Mouse (Mus musculus) hindbrain, postnatal 0 days (tissue): ENCODE measurements at regions not wholly inside any gene's neighbourhood (a gene's known extent, or its start where the extent isn't known, plus 50 kb on each side); places are given as distances from the start of the nearest gene placed in this dataset.

Experiments used
- ATAC-seq: fragments of 200-750 bp; cut with Nextera tagmentation; 2 replicates; pipeline ENCODE4 v1.8.0; 2017; ENCODE audit warnings: mild to moderate bottlenecking, moderate TSS enrichment, moderate library complexity
- DNase-seq: peaks from one replicate; pipeline ENCODE4 v3.0.0-alpha.2; 2015; ENCODE audit warnings: low spot score
- H3K27ac ChIP-seq: fragments of 300-500 bp; sonication (generic); 2 replicates; pipeline ENCODE4 v1.5.1; 2014; ENCODE audit warnings: mild to moderate bottlenecking
- H3K27me3 ChIP-seq: fragments of 300-500 bp; sonication (generic); 2 replicates; pipeline ENCODE4 v1.6.1; 2014; ENCODE audit warnings: low read length, mixed read lengths; ENCODE audit not compliant: insufficient read depth
- H3K36me3 ChIP-seq: fragments of 300-500 bp; sonication (generic); 2 replicates; pipeline ENCODE4 v1.6.1; 2014; ENCODE audit warnings: low read length, mixed read lengths; ENCODE audit not compliant: insufficient read depth
- H3K4me1 ChIP-seq: fragments of 300-500 bp; sonication (generic); 2 replicates; pipeline ENCODE4 v1.6.1; 2014; ENCODE audit warnings: antibody characterized with exemption, low read length, mixed read lengths; ENCODE audit not compliant: insufficient read depth
- H3K4me2 ChIP-seq: fragments of 300-500 bp; sonication (generic); 2 replicates; pipeline ENCODE4 v1.6.1; 2014; ENCODE audit warnings: low read depth, mild to moderate bottlenecking, low read length, moderate library complexity, mixed read lengths
- H3K4me3 ChIP-seq: fragments of 300-500 bp; sonication (generic); 2 replicates; pipeline ENCODE4 v1.5.1; 2014; ENCODE audit warnings: low read length
- H3K9ac ChIP-seq: fragments of 300-500 bp; sonication (generic); replicated peaks from 2 replicates; pipeline ENCODE4 v1.6.1; 2014; ENCODE audit warnings: mild to moderate bottlenecking, low read length, moderate library complexity, mixed read lengths
- H3K9me3 ChIP-seq: fragments of 300-500 bp; sonication (generic); 2 replicates; pipeline ENCODE4 v1.6.1; 2016; ENCODE audit warnings: low read length, mixed read lengths
- CTCF ChIP-seq: IDR thresholded peaks from 2 replicates; pipeline ENCODE4 v1.5.1; 2016; ENCODE audit warnings: antibody characterized with exemption, control low read depth, low read depth
- WGBS: fragments of 180-500 bp; shearing (Covaris S2); extraction: QIAGEN DNeasy Blood & Tissue Kit; methylation state at CpG from one replicate; pipeline ENCODE4 v1.1.7; 2014; 5-methylcytosine and 5-hydroxymethylcytosine counted together

DNA sequence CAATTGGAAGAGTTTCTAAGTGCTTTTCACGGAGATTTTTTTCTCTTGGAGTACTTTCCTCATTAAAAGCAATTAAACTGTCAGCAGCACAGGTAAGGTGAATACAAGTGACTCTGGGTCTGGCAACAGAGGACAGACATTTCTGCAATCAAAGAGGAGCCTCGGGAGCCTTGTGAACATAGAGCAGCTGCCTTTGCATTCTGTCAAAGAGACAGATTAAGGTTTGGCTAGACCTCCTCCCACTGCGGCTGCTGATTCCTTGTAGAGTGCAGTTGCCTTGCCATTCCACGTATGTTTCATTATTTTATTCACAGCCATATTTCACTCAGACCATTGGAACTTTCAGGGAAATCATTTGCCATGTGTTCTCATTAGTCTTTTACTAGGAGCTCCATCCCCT, 563.0 kb upstream of the Gnpda2 start:
- Histone ChIP-seq H3K36me3 (no peaks in the 10 kb centered on the region), H3K4me1 (no peaks in the 10 kb centered on the region), H3K9ac (no peak overlapping the region), H3K9me3 (no peaks in the 10 kb centered on the region), H3K4me3 (no peak overlapping the region), H3K4me2 (no peak overlapping the region), H3K27me3 (no peaks in the 10 kb centered on the region), H3K27ac (no peak overlapping the region)
- ATAC-seq (no peak), DNase-seq (peak; percentile 30)
- 53% methylated on average over 4 of the region's 4 CpGs for WGBS
- TF ChIP-seq CTCF = no peak
